Comparison of ENCODE assay signal across 14 mouse cellular contexts in genomic region chr9:41286145-41286468, GRCm38 (mm10).
DNase-seq lines count a peak whose midpoint lies in the region; ATAC-seq lines count a peak whose summit lies in the region.
"Had no signal": no experiment of that assay in that cellular context is flagged by ENCODE, and none has a peak within 500 bp of the region (broad histone marks: within the 10 kb centered on the region; RNA-seq: fewer than 3 reads in every experiment).

No protein-coding gene starts in this region.

- DNase-seq in neural tube, embryonic 10.5 days (ENCODE audit: extremely low spot score, low spot score), result no peak
- DNase-seq in hindbrain, embryonic 14.5 days (ENCODE audit: low spot score), result no peak
- DNase-seq in midbrain, embryonic 14.5 days, result peak; percentile 61
- DNase-seq in adrenal gland, postnatal 36 days, result no peak
- no peak for DNase-seq in cerebellum, postnatal 4 days (ENCODE audit: low spot score in 2 of 2)
- DNase-seq in spleen, adult 18-20 months, result no peak
- DNase-seq: cerebellum, adult 8-10 months; kidney, adult 11 months; kidney, postnatal 14 days; layer of hippocampus, adult 9-11 months; lung, postnatal 14 days had no signal

- peaks cover 14% of the 10 kb centered on the region; the same call in 1 of the 2 replicates for H3K4me1 ChIP-seq in neural tube, embryonic 12.5 days
- H3K4me1 ChIP-seq in hindbrain, embryonic 14.5 days (replicated peaks; ENCODE audit: control insufficient read depth, insufficient read depth, low read length), result peaks cover 20% of the 10 kb centered on the region
- H3K4me1 ChIP-seq in midbrain, embryonic 14.5 days (ENCODE audit: control insufficient read depth, insufficient read depth, low read length), result peaks cover 31% of the 10 kb centered on the region
- H3K4me1 ChIP-seq in intestine, embryonic 16.5 days (ENCODE audit: control insufficient read depth, insufficient read depth, low read length), result no peaks in the 10 kb centered on the region
- H3K4me1 ChIP-seq: embryonic facial prominence, embryonic 12.5 days had no signal

- no peaks in the 10 kb centered on the region for H3K27me3 ChIP-seq in neural tube, embryonic 12.5 days (replicated peaks)
- H3K27me3 ChIP-seq in hindbrain, embryonic 14.5 days (ENCODE audit: control insufficient read depth, insufficient read depth, low read length), result no peaks in the 10 kb centered on the region
- no peaks in the 10 kb centered on the region for H3K27me3 ChIP-seq in midbrain, embryonic 14.5 days (ENCODE audit: control insufficient read depth, insufficient read depth, low read length)
- H3K27me3 ChIP-seq in intestine, embryonic 16.5 days (replicated peaks; ENCODE audit: control insufficient read depth, insufficient read depth, low read length), result no peaks in the 10 kb centered on the region
- H3K27me3 ChIP-seq: embryonic facial prominence, embryonic 12.5 days had no signal

- peaks cover 4% of the 10 kb centered on the region; the same call in 1 of the 2 replicates for H3K9me3 ChIP-seq in neural tube, embryonic 12.5 days
- H3K9me3 ChIP-seq in hindbrain, embryonic 14.5 days (ENCODE audit: control insufficient read depth, low read length), result peaks cover 11% of the 10 kb centered on the region; the same call in 1 of the 2 replicates
- H3K9me3 ChIP-seq in midbrain, embryonic 14.5 days (ENCODE audit: control insufficient read depth, low read length), result peaks cover 3% of the 10 kb centered on the region; the same call in 1 of the 2 replicates
- no peaks in the 10 kb centered on the region for H3K9me3 ChIP-seq in intestine, embryonic 16.5 days (ENCODE audit: control insufficient read depth, low read length)
- H3K9me3 ChIP-seq: embryonic facial prominence, embryonic 12.5 days had no signal

- no peak overlapping the region for H3K27ac ChIP-seq in neural tube, embryonic 12.5 days
- H3K27ac ChIP-seq in hindbrain, embryonic 14.5 days, result peak overlapping the region; percentile 73
- peak overlapping the region; percentile 56 for H3K27ac ChIP-seq in midbrain, embryonic 14.5 days (replicated peaks; ENCODE audit: low read depth, low read length)
- H3K27ac ChIP-seq in intestine, embryonic 16.5 days (ENCODE audit: low read length), result no peak overlapping the region
- H3K27ac ChIP-seq: embryonic facial prominence, embryonic 12.5 days had no signal

- WGBS in neural tube, embryonic 12.5 days, result 71% methylated on average over 4 of the region's 4 CpGs
- 55% methylated on average over 4 of the region's 4 CpGs for WGBS in hindbrain, embryonic 14.5 days
- 17% methylated on average over 4 of the region's 4 CpGs for WGBS in midbrain, embryonic 14.5 days
- WGBS in intestine, embryonic 16.5 days, result 81% methylated on average over 4 of the region's 4 CpGs

- H3K36me3 ChIP-seq in neural tube, embryonic 12.5 days, result no peaks in the 10 kb centered on the region
- no peaks in the 10 kb centered on the region for H3K36me3 ChIP-seq in hindbrain, embryonic 14.5 days (replicated peaks; ENCODE audit: control insufficient read depth, insufficient read depth)
- no peaks in the 10 kb centered on the region for H3K36me3 ChIP-seq in midbrain, embryonic 14.5 days (ENCODE audit: control insufficient read depth, insufficient read depth, low read length)
- H3K36me3 ChIP-seq in intestine, embryonic 16.5 days (ENCODE audit: control insufficient read depth, insufficient read depth, low read length), result no peaks in the 10 kb centered on the region
- H3K36me3 ChIP-seq: embryonic facial prominence, embryonic 12.5 days had no signal

- no peak overlapping the region for H3K9ac ChIP-seq in neural tube, embryonic 12.5 days
- 0 out of 2 replicates have a peak overlapping the region, but pooled peaks have one; percentile 2 for H3K9ac ChIP-seq in hindbrain, embryonic 14.5 days
- no peak overlapping the region for H3K9ac ChIP-seq in midbrain, embryonic 14.5 days (replicated peaks; ENCODE audit: low read length)
- no peak overlapping the region for H3K9ac ChIP-seq in intestine, embryonic 16.5 days (ENCODE audit: low read depth, low read length)
- H3K9ac ChIP-seq: embryonic facial prominence, embryonic 12.5 days had no signal

- no peak overlapping the region for H3K4me2 ChIP-seq in neural tube, embryonic 12.5 days (replicated peaks)
- peak overlapping the region; percentile 24; the same call in 1 of the 2 replicates for H3K4me2 ChIP-seq in hindbrain, embryonic 14.5 days (replicated peaks)
- H3K4me2 ChIP-seq in midbrain, embryonic 14.5 days (ENCODE audit: low read length), result 0 out of 2 replicates have a peak overlapping the region, but pooled peaks have one; percentile 9
- H3K4me2 ChIP-seq in intestine, embryonic 16.5 days (ENCODE audit: low read depth, low read length), result no peak overlapping the region
- H3K4me2 ChIP-seq: embryonic facial prominence, embryonic 12.5 days had no signal

- 0 out of 2 replicates have a peak, but pooled peaks have one; percentile 50 for ATAC-seq in neural tube, embryonic 12.5 days (ENCODE audit: low FRiP score, low read depth)
- peak; percentile 54; the same call in 1 of the 2 replicates for ATAC-seq in hindbrain, embryonic 14.5 days (ENCODE audit: low FRiP score)
- ATAC-seq in midbrain, embryonic 14.5 days (ENCODE audit: low FRiP score, low TSS enrichment), result peak; percentile 63; the same call in 1 of the 2 replicates
- ATAC-seq in intestine, embryonic 16.5 days, result no peak

- no peak overlapping the region for H3K4me3 ChIP-seq in neural tube, embryonic 12.5 days
- no peak overlapping the region for H3K4me3 ChIP-seq in hindbrain, embryonic 14.5 days (replicated peaks; ENCODE audit: low read length)
- no peak overlapping the region for H3K4me3 ChIP-seq in midbrain, embryonic 14.5 days (replicated peaks; ENCODE audit: low read depth, low read length)
- no peak overlapping the region for H3K4me3 ChIP-seq in intestine, embryonic 16.5 days (ENCODE audit: low read length)
- H3K4me3 ChIP-seq: embryonic facial prominence, embryonic 12.5 days had no signal

Comparison
In these comparisons a context has a peak if more than half of its experiments do, and no peak if none do; other contexts are left out.
1. H3K27ac ChIP-seq: peak in hindbrain, embryonic 14.5 days (single experiment) and midbrain, embryonic 14.5 days (single experiment); none in neural tube, embryonic 12.5 days (single experiment) and intestine, embryonic 16.5 days (single experiment).
2. H3K4me2 ChIP-seq: peak in hindbrain, embryonic 14.5 days (single experiment) and midbrain, embryonic 14.5 days (single experiment); none in neural tube, embryonic 12.5 days (single experiment) and intestine, embryonic 16.5 days (single experiment).